Mouse (Mus musculus) heart, postnatal 0 days (tissue): ENCODE measurements at regions not wholly inside any gene's neighbourhood (a gene's known extent, or its start where the extent isn't known, plus 50 kb on each side); places are given as distances from the start of the nearest gene placed in this dataset.

Experiments
- CTCF ChIP-seq: IDR thresholded peaks from 2 replicates; pipeline ENCODE4 v1.5.1; 2016; ENCODE audit warnings: antibody characterized with exemption, control low read depth, low read depth
- EP300 ChIP-seq: IDR thresholded peaks from 2 replicates; pipeline ENCODE4 v1.6.1; 2016; ENCODE audit warnings: antibody characterized with exemption, low read depth

DNA sequence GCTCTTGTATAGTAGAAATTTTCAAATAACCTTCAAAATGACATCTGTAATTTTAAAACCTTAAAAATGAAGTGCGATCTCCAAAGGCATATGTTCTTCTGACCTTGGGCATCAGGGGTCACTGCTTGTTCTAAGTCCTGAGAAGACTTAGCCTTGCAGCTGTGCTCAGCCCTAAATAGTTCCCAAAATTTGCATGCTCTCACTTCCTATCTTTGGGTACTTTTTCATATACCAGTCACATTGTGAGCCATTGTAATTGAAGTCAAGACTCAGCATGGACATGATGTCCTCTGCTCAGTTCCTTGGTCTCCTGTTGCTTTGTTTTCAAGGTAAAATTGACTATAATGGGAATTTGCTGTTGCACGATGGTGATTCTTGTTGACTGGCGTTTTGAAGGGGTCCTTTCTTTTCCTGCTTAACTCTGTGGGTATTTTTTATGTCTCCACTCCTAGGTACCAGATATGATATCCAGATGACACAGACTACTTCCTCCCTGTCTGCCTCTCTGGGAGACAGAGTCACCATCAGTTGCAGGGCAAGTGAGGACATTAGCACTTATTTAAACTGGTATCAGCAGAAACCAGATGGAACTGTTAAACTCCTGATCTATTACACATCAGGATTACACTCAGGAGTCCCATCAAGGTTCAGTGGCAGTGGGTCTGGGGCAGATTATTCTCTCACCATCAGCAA, 1144.6 kb upstream of the Tacstd2 start:
- no peak for TF ChIP-seq CTCF
- no peak for TF ChIP-seq EP300
